Mouse (Mus musculus) megakaryocyte, embryonic 14.5 days (primary cell): Measurements from ENCODE around the gene 9930104L06Rik. TPM values are rescaled to one million over a fixed set of nuclear protein-coding genes. Genes with fewer than 3 reads are reported as not detected.
"Not testable (repeated sequence)": the region's sequence is repeated elsewhere in the genome, so short reads cannot be mapped to it uniquely, and the experiment has no call there.

Source experiments
- H3K27me3 ChIP-seq: replicated peaks from 2 replicates; pipeline ENCODE3; 2012; ENCODE audit warnings: inconsistent platforms
- H3K36me3 ChIP-seq: replicated peaks from 2 replicates; pipeline ENCODE3; 2012; ENCODE audit warnings: low read length, inconsistent platforms, mixed read lengths
- H3K4me1 ChIP-seq: 2 replicates; pipeline ENCODE4 v1.6.1; 2012; ENCODE audit warnings: inconsistent platforms
- H3K4me3 ChIP-seq: replicated peaks from 2 replicates; pipeline ENCODE3; 2012; ENCODE audit warnings: moderate library complexity, mild to moderate bottlenecking, inconsistent platforms
- H3K9me3 ChIP-seq: 2 replicates; pipeline ENCODE4 v1.6.1; 2012; ENCODE audit warnings: inconsistent platforms
- FLI1 ChIP-seq: IDR thresholded peaks from 2 replicates; pipeline ENCODE4 v1.6.1; 2012; ENCODE audit warnings: low read length, inconsistent platforms, mixed read lengths
- GATA1 ChIP-seq: IDR thresholded peaks from 3 replicates; pipeline ENCODE4 v1.6.1; 2012; ENCODE audit warnings: mixed read lengths, low read length, inconsistent platforms, borderline replicate concordance
- polyA plus RNA-seq: library from polyadenylated mRNA; stranded (reverse); fragments of >175 nt; gene quantifications from 2 replicates; pipeline ENCODE4 v1.2.3, GENCODE M21; 2012; ENCODE audit warnings: low replicate concordance; ENCODE audit not compliant: insufficient read depth

The 9930104L06Rik gene
- polyA plus RNA-seq, 1 experiment = 1.6 TPM

DNA sequence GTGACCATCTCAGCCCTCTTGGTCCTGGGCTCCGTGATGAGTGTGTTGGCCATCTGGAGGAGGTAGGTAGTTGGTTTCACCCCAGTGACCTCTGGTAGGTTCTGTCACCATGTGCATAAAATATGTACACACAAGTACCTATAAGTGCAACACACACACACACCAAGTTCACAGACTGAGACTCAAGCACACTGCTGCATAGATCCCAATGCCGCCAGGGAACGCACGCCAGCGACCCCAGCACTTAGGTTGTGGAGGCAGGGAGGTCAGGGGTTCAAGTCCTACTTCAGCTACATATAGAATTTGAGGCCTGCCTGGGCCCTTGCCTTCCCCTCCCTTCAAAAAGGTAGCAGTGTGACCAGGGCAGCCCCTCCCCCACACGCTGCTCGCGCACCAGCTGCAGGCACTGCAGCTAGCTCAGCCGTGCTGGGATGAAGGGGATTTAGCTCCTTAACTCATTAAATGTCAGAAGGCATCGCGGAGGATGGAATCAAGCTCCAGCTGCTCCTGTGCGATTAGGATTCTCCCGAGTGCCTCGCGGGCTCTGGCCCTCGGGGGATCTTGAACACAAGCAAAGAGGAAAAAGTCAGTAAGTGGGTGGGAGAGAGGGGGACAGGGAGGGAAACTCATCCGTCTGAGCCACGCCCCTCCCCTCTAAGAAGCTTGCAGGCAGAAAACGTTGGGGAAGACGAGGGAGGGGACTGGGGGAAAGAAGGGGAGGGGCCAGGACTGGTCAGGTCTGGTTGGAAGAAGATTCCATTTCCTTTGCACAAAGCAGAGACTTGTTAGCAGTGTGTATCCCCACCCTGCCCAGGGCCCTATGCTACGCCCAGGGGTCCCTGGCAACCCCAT, 30.7 kb upstream of the 9930104L06Rik start:
- TF ChIP-seq GATA1 (no peak), FLI1 (no peak)
- Histone ChIP-seq H3K4me3 (peak overlapping the region; percentile 56), H3K27me3 (peaks cover 64% of the 10 kb centered on the region), H3K4me1 (peaks cover 22% of the 10 kb centered on the region), H3K36me3 (no peaks in the 10 kb centered on the region), H3K9me3 (peaks cover 19% of the 10 kb centered on the region)

DNA sequence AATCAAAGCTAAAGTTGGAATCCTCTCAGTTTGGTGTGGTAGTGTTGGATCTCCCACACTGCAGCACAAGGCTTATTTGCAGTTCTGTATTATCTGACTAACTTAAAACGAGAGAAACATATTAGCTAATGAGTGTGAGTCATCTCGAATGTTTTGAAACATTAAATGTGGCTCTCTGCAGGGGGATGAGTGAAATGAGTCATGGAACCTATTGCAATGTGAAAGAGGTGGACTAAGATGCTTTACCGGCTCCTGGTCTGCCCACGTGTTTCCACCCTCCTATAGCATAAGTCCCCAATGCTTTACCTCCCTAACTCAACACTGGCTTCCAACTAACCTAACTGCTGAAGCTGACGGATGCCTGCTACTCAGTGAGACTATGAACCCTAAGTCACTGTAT, 8.7 kb upstream of the 9930104L06Rik start:
- no peaks in the 10 kb centered on the region for H3K9me3 ChIP-seq
- H3K4me3 ChIP-seq = no peak overlapping the region
- H3K36me3 ChIP-seq = peaks cover 82% of the 10 kb centered on the region
- H3K4me1 ChIP-seq = peaks cover 33% of the 10 kb centered on the region
- TF ChIP-seq GATA1 = no peak
- no peaks in the 10 kb centered on the region for H3K27me3 ChIP-seq

GRCm38 (mm10) chr4:124939211-124939610, 2.4 kb downstream of the 9930104L06Rik start, which contains the start of gene Cdca8:
Gene Cdca8 (minus strand): TSS chr4:124939311.
- Histone ChIP-seq H3K4me3 (peak within 1 kb of the TSS; percentile 51), H3K36me3 (peaks cover 60% of the 10 kb centered on the region), H3K4me1 (peaks cover 37% of the 10 kb centered on the region)
- H3K27me3 ChIP-seq, H3K9me3 ChIP-seq: not testable (repeated sequence)

DNA sequence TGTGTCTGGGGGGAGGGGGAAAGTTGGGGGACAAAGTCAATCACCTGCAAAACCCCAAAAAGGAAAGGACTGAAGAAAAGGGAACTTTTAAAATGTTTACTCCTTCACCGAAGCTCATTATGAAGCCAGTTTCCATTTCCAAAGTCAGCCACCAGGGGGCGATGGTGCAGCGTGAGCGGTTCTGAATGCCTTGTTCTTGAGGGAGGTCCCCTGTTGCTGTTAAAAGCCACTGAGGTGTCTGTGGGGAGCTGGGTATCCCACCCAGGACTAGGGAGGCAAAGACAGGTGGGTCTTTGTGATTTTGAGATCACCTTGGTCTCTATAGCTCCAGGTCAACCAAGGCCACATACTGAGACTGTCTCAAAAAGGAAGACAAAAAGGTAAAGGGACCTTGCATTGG, 6.2 kb downstream of the 9930104L06Rik start:
- Histone ChIP-seq H3K4me1 (peaks cover 16% of the 10 kb centered on the region), H3K9me3 (no peaks in the 10 kb centered on the region), H3K27me3 (no peaks in the 10 kb centered on the region), H3K36me3 (peaks cover 68% of the 10 kb centered on the region), H3K4me3 (no peak overlapping the region)
- TF ChIP-seq FLI1 (no peak), GATA1 (no peak)

GRCm38 (mm10) chr4:124943781-124944180, 6.9 kb downstream of the 9930104L06Rik start:
- H3K36me3 ChIP-seq = peaks cover 61% of the 10 kb centered on the region
- no peaks in the 10 kb centered on the region for H3K9me3 ChIP-seq
- H3K27me3 ChIP-seq = peaks cover 4% of the 10 kb centered on the region
- TF ChIP-seq GATA1 (no peak), FLI1 (no peak)
- no peak overlapping the region for H3K4me3 ChIP-seq
- H3K4me1 ChIP-seq = peaks cover 9% of the 10 kb centered on the region

DNA sequence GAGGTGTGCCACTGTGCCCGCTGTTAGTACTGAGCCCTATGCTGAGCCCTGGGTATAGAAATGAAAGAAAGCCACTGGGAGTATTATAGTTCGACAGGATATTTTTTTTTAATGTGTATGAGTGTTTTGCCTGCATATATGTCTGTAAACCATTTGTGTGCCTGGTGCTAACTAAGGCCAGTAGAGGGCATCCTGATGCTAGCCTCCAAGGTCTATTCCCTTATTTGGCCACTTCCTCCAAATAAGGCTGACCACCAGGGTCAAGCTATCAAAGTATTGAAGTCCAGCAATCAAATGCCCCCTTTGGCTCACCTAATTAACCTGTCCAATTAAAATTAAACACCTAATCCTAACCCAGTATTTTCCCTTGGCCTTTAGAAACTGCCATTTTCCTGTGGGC, 8.1 kb downstream of the 9930104L06Rik start:
- peaks cover 12% of the 10 kb centered on the region for H3K27me3 ChIP-seq
- no peaks in the 10 kb centered on the region for H3K9me3 ChIP-seq
- H3K36me3 ChIP-seq = peaks cover 51% of the 10 kb centered on the region
- no peak overlapping the region for H3K4me3 ChIP-seq
- peaks cover 9% of the 10 kb centered on the region for H3K4me1 ChIP-seq
- TF ChIP-seq GATA1 = no peak
- no peak for TF ChIP-seq FLI1

GRCm38 (mm10) chr4:124949488-124949887, 12.6 kb downstream of the 9930104L06Rik start:
- peaks cover 43% of the 10 kb centered on the region for H3K27me3 ChIP-seq
- TF ChIP-seq GATA1 = no peak
- TF ChIP-seq FLI1 = no peak
- no peaks in the 10 kb centered on the region for H3K9me3 ChIP-seq
- H3K4me1 ChIP-seq = peaks cover 32% of the 10 kb centered on the region
- peaks cover 11% of the 10 kb centered on the region for H3K36me3 ChIP-seq
- H3K4me3 ChIP-seq = no peak overlapping the region

- Histone ChIP-seq H3K4me1 (peaks cover 30% of the 10 kb centered on the region), H3K4me3 (no peak overlapping the region), H3K36me3 (peaks cover 8% of the 10 kb centered on the region), H3K27me3 (peaks cover 52% of the 10 kb centered on the region), H3K9me3 (peaks cover 5% of the 10 kb centered on the region; the same call in 1 of the 2 replicates)
- TF ChIP-seq GATA1 (no peak), FLI1 (no peak)
Observed at GRCm38 (mm10) chr4:124950181-124951035, 13.6 kb downstream of the 9930104L06Rik start.

- H3K4me1 ChIP-seq = peaks cover 31% of the 10 kb centered on the region
- peaks cover 4% of the 10 kb centered on the region for H3K36me3 ChIP-seq
- peaks cover 5% of the 10 kb centered on the region; the same call in 1 of the 2 replicates for H3K9me3 ChIP-seq
- peaks cover 58% of the 10 kb centered on the region for H3K27me3 ChIP-seq
- no peak for TF ChIP-seq GATA1
- TF ChIP-seq FLI1 = no peak
- H3K4me3 ChIP-seq = no peak overlapping the region
Observed at GRCm38 (mm10) chr4:124951036-124951433, 14.2 kb downstream of the 9930104L06Rik start.

DNA sequence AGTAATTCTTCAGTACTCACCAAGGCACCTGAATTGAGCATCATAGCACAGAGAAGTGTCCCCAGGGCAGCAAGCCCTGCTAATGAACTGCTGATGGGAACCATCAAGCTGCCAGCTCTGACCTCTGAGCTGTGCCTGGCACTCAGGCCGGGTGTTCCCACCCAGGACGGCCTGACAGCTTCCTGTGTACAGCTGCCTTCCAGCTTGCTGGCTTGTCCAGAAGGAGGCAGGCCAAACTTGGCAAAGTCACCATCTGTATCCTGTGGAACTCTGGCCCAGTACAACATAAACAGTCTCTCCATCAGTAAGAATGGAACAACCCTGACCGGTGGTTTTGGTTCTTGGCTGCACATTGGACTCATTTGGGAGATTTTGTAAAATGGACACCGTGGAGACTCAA, 16.7 kb downstream of the 9930104L06Rik start:
- TF ChIP-seq FLI1 (no peak), GATA1 (no peak)
- Histone ChIP-seq H3K27me3 (peaks cover 72% of the 10 kb centered on the region), H3K36me3 (no peaks in the 10 kb centered on the region), H3K4me3 (no peak overlapping the region), H3K4me1 (peaks cover 48% of the 10 kb centered on the region), H3K9me3 (peaks cover 5% of the 10 kb centered on the region; the same call in 1 of the 2 replicates)
